Mouse (Mus musculus) Patski (cell line): ENCODE results near the gene Ddb2. TPM values are rescaled to one million over a fixed set of nuclear protein-coding genes. Genes with fewer than 3 reads are reported as not detected.

Experiments
- ATAC-seq: fragments of 100-300 bp; one replicate; pipeline ENCODE4 v1.8.0; 2021
- CTCF ChIA-PET: fragments of 350-600 bp; sonication (Branson Sonifier 250); formaldehyde crosslinking; loops from one replicate; lab custom pipeline; 2022; ENCODE audit warnings: inconsistent platforms; lab: Charles Lee
- POLR2A ChIA-PET: fragments of 350-600 bp; sonication (Branson Sonifier 250); formaldehyde crosslinking; loops from one replicate; lab custom pipeline; 2022; ENCODE audit warnings: antibody characterized with exemption, inconsistent platforms; lab: Charles Lee
- DNase-seq: peaks from one replicate; pipeline ENCODE4 v3.0.0-alpha.2; 2011; ENCODE audit warnings: low read depth, low spot score
- H3K27me3 ChIP-seq: fragments of 371-371 bp; one replicate; pipeline ENCODE4 v1.5.1; 2021
- CTCF ChIP-seq: fragments of 100-300 bp; IDR thresholded peaks from one replicate; pipeline ENCODE4 v1.5.1; 2021
- in situ Hi-C: fragments of 300-500 bp; cut with MboI; formaldehyde crosslinking; loops from 3 replicates; pipeline ENCODE4 v1.11.1; 2018; ENCODE audit warnings: low pct_unique_long_range_greater_than_20kb, mixed read lengths
- polyA plus RNA-seq: library from polyadenylated mRNA; unstranded; gene quantifications from one replicate; pipeline ENCODE4 v1.2.3, GENCODE M21; 2021

Gene Ddb2
- polyA plus RNA-seq, 1 experiment from 2014 or later: 16.1 TPM

- no peak for TF ChIP-seq CTCF
- no peak for ATAC-seq
- DNase-seq: no peak
- ChIA-PET CTCF (interaction anchor here (1.4 kb wide), 2 partner anchors 9 to 18 kb away, joined by 4 read pairs; no protein-coding TSS in a partner anchor), POLR2A (interaction anchor here (1.7 to 2.1 kb wide), 2 partner anchors 10 to 11 kb away, joined by 7 read pairs; no protein-coding TSS in a partner anchor)
- no peaks in the 10 kb centered on the region for H3K27me3 ChIP-seq
- in situ Hi-C loops: no loop called here
These were observed 31.3 kb upstream of the Ddb2 start for GRCm38 (mm10) chr2:91268042-91268441.

- DNase-seq (peak; percentile 91), ATAC-seq (peak; percentile 98)
- H3K27me3 ChIP-seq: no peaks in the 10 kb centered on the region
- in situ Hi-C loops: no loop called here
- ChIA-PET CTCF (no interaction called here), POLR2A (interaction anchor here (1.2 kb wide), 1 partner anchor 27 kb away, joined by 3 read pairs; no protein-coding TSS in a partner anchor)
- TF ChIP-seq CTCF: no peak
These were observed 28.2 kb upstream of the Ddb2 start, which contains the start of gene Arfgap2 for GRCm38 (mm10) chr2:91264711-91265681. Arfgap2 (plus strand) TSS chr2:91264974.

- CTCF ChIA-PET: no interaction called here
These were observed 27.2 kb upstream of the Ddb2 start for GRCm38 (mm10) chr2:91263692-91264660.

GRCm38 (mm10) chr2:91259493-91259892 is 22.7 kb upstream of the Ddb2 start:
- DNase-seq: no peak

More at GRCm38 (mm10) chr2:91263692-91264660, 27.2 kb upstream of the Ddb2 start:
- TF ChIP-seq CTCF: no peak
- DNase-seq (no peak), ATAC-seq (no peak)
- no peaks in the 10 kb centered on the region for H3K27me3 ChIP-seq
- in situ Hi-C loops: no loop called here
- POLR2A ChIA-PET: interaction anchor here (1.2 kb wide), 1 partner anchor 26 kb away, joined by 3 read pairs; no protein-coding TSS in a partner anchor

GRCm38 (mm10) chr2:91258830-91259229 is 22.0 kb upstream of the Ddb2 start:
- ChIA-PET POLR2A (interaction anchor here (1.1 kb wide), 1 partner anchor 201 kb away, joined by 5 read pairs; no protein-coding TSS in a partner anchor), CTCF (interaction anchor here (1.2 to 1.8 kb wide), 2 partner anchors 21 to 22 kb away, joined by 3 to 4 read pairs; partner anchors contain the start of gene Ddb2)
- in situ Hi-C loops: no loop called here
- TF ChIP-seq CTCF: no peak
- DNase-seq: no peak
- no peak for ATAC-seq
- no peaks in the 10 kb centered on the region for H3K27me3 ChIP-seq

More at GRCm38 (mm10) chr2:91259493-91259892, 22.7 kb upstream of the Ddb2 start:
- POLR2A ChIA-PET: no interaction called here
- CTCF ChIA-PET: interaction anchor here (1.8 kb wide), 1 partner anchor 23 kb away, joined by 4 read pairs; the partner anchor contains the start of gene Ddb2
- no peak for TF ChIP-seq CTCF
- no peaks in the 10 kb centered on the region for H3K27me3 ChIP-seq
- no peak for ATAC-seq
- in situ Hi-C loops: no loop called here

- in situ Hi-C loops: no loop called here
- DNase-seq (no peak), ATAC-seq (no peak)
- TF ChIP-seq CTCF: no peak
- no peaks in the 10 kb centered on the region for H3K27me3 ChIP-seq
- ChIA-PET CTCF (interaction anchor here (1.0 to 1.8 kb wide), 3 partner anchors 20 to 143 kb away, joined by 3 to 4 read pairs (median 3); partner anchors contain the start of gene Ddb2), POLR2A (interaction anchor here (0.5 to 1.5 kb wide), 5 partner anchors 11 to 200 kb away, joined by 3 to 7 read pairs (median 4); partner anchors contain the start of gene Ddb2)
These were observed 21.3 kb upstream of the Ddb2 start for GRCm38 (mm10) chr2:91258054-91258453.

- H3K27me3 ChIP-seq: no peaks in the 10 kb centered on the region
- ChIA-PET POLR2A (interaction anchor here (0.6 to 1.5 kb wide), 5 partner anchors 11 to 96 kb away, joined by 3 to 7 read pairs (median 3); partner anchors contain the start of gene Ddb2), CTCF (interaction anchor here (1.0 to 1.8 kb wide), 3 partner anchors 19 to 142 kb away, joined by 3 to 4 read pairs (median 3); partner anchors contain the start of gene Ddb2)
- DNase-seq (no peak), ATAC-seq (peak; percentile 77)
- in situ Hi-C loops: no loop called here
- no peak for TF ChIP-seq CTCF
These were observed 20.6 kb upstream of the Ddb2 start for GRCm38 (mm10) chr2:91257126-91257980.

- ChIA-PET POLR2A (interaction anchor here (0.7 to 1.5 kb wide), 3 partner anchors 12 to 95 kb away, joined by 3 to 7 read pairs (median 3); no protein-coding TSS in a partner anchor), CTCF (no interaction called here)
- ATAC-seq (peak; percentile 66), DNase-seq (no peak)
- H3K27me3 ChIP-seq: no peaks in the 10 kb centered on the region
- in situ Hi-C loops: no loop called here
- no peak for TF ChIP-seq CTCF
These were observed 19.7 kb upstream of the Ddb2 start for GRCm38 (mm10) chr2:91256256-91257125.
